Mouse (Mus musculus) lung, adult 18-20 months (tissue): ENCODE results near the gene Isl2.

Experiments
- DNase-seq, 2 experiments: peaks; one replicate each; pipeline ENCODE4 v3.0.0; 2022; ENCODE audit warnings: mixed read lengths in 2 of 2

Isl2 gene

DNA sequence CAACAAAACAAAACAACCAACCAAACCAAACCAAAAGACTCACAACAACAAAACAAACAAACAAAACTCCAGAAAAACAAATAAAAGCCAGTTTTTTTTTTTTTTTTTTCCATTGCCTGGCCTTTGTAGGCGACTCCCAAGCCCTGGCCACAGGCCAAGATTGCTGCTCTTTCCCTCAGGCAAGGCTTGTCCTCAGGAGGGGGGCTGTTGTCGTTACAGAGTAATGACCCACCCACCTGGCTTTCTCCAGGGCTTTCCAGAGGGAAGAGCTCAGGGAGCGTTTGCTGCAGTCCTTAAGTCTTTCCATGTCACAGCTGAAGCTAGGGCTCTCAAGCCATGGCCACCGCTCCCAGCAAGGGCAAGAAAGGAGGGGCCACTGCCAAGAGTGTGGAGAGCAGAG is at the start of gene Isl2:
Gene Isl2 (plus strand): TSS at position 296 of the 400 bp plus-strand sequence.
- no peak for DNase-seq

DNA sequence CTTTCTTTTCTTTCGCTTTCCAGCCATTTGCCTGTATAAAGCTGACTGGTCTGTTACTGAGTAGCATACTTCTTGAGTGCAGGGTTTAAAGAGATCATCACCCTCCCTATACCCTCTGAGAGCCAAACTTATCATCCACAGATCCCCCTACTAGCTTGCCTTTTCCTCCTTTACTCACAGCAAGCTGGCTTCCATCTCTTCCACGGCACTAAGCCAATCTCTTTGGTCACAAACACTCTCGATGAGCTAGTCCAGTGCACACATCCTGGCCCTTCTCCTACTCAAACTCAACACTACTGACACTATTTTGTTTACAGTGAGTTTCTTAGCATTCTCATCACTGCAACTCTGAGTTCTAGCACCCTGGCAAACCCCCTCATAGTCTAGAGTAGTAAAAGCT is 30.6 kb upstream of the Isl2 start:
- DNase-seq = peak; percentile 18 to 51

DNA sequence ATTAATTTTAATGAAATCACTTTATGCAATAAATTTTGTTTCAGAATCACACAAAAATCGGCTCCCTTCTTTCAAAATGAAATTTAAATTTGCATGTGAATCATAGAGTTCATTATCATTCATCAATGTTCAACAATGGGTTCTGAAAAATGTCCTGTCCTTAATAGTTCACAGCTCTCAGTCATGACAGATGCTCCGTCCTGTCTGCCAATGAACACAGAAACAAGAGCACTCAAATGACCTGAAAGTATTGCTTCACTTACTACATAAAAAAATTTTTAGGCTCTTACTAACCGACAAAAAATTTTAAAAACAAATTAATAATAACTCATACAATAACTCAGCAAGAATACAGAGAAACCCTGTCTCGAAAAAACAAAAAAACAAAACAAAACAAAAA is 29.8 kb upstream of the Isl2 start:
- no peak for DNase-seq

DNA sequence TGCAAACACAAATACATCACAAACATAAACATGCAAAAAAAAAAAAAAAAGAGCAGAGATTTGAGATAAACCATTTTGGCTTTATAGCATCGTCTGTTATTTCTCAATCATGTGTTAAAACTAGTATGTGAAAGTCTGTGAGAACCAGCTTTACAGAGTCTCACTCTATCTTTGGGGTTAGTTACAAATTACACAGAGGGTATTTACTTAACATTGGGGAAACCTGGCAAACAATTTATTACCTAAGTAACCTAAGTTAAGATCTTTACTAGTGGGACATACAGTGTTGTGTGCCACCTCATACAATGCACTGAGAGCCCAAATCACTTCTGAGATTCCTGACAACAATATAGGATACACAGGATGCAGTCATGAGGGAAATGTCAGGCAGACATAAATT is 28.7 kb upstream of the Isl2 start:
- no peak for DNase-seq

DNA sequence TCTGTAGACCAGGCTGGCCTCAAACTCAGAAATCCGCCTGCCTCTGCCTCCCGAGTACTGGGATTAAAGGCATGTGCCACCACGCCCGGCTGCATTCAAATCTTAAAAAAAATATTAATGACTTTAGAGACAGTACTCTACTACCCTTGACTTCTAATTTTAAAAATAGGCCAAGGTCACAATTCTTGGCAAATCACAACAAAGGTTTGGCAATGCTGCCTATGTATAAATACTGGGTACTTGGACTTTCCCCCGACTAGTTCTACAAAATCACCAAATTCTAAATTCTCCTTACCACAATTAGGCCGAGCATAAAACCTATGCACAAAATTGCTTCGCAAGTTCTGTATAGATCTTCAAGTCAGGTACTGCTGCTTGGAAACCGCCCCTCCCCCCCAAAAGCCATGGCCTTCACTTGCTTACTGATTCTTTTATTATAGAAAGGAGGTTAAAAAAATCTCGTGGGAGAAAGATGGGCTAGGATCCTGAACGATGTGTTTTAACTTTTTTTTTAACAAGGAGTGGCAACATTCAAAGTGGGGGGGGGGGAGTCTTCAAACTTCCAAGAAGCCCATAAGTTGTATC is 27.7 kb upstream of the Isl2 start:
- DNase-seq = no peak

DNA sequence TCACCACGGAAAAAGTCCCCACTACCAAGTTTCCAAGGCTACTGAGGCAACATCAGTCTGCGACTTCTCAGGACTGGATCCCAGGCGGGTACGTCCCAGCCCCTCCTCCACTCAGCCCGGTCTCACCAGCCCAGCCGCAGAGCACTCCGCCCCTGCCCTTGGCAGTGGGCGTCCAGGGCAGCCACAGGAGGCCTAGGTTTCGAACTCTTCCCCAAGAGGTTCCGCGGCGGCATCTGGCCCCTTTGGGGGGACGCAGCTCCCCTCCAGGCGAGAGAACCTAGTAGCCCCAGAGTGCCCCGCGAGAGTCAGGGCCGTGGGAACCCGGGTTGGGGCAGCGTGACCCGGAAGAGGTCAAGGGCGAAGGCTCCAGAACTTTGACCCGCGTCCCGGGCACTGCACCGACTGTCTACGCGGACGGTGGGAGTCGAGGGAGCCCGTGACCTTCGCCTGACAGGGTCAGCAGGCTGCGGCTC is 26.9 kb upstream of the Isl2 start:
- peak; percentile 66 to 69 for DNase-seq

DNA sequence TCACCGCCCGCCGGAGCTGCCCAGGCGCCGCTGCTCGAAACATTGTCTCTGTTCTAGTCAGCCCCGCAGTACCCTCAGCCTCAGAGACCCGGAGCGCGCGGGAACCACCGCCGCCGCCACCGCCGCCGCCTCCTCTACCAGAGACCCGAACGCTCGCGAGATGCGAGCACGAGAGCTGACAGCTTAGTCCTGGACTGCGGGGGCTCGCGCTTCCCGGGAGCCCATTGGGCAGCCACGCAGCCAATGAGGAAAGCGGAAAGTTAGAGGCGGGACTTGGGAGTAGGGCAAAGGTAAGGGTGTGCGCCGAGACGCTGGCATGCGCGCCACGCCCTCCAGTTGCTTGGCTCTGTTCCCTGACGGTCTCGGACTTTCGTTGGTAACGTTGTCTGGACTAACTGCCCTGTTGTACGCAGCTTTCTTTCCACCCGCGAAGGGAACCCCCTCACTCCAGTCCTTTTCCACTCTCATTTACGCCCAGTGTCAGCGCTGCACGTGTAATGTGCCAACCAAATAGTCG is 26.4 kb upstream of the Isl2 start, which contains the start of gene Etfa:
Gene Etfa (minus strand): TSS at position 217 of the 517 bp plus-strand sequence.
- peak; percentile 98 for DNase-seq

DNA sequence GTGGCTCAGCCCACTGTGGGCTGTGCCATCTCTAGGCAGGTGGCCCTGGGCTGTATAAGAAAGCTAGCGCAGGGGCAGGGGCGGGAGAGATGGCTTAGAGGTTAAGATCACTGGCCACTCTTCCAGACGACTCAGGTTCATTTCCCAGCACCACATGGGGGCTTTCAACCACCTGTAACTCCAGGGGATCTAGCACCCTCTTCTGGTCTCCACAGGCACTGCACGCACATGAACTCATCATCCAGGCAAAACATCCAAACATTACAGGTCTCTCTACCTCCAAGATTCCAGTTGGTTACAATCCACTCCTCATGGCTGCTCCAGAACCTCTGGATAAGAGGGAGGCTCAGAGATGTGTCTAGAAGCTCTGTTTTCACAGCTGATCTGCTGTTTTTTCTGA is 12.8 kb upstream of the Isl2 start:
- DNase-seq = no peak

DNA sequence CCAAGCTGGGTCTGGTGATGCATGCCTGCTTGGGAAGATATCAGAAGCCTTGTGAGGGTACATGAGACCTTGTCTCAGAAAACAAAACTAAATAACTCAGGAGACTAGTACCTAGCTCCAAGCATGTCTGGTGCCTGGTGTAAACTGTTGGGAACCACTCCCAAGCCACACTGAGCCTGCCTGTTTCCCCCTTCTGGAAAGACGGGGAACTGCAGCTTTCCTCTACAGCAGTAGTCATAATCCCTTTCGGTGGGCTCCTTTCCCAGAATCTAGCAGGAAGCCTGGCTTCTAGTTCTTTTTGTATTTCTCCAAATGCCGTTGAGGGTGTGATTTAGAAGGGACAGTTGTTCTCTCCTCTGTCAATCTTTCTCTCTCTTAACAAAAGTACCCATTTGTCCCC is 2.6 kb upstream of the Isl2 start:
- peak; percentile 31 to 63 for DNase-seq

DNA sequence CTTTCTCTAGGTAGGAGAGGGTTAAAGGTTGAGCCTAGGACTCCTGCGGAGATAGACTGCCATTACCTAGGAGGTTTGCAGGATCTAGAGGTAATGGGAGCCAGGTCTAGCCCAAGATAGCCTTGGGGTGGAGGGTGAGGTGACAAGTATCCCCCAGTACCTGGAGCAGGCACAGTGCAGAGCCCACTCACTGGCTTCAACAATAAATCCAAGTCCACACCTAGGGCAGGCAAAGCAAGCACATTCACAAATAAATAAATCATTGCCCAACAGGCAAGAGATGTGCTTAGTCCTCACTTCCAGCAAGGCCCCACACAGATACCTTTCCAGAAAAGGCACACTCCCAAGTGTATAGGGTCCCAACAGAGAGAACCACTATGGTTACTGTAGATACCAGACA is 534 bp downstream of the Isl2 start:
- DNase-seq = no peak

DNA sequence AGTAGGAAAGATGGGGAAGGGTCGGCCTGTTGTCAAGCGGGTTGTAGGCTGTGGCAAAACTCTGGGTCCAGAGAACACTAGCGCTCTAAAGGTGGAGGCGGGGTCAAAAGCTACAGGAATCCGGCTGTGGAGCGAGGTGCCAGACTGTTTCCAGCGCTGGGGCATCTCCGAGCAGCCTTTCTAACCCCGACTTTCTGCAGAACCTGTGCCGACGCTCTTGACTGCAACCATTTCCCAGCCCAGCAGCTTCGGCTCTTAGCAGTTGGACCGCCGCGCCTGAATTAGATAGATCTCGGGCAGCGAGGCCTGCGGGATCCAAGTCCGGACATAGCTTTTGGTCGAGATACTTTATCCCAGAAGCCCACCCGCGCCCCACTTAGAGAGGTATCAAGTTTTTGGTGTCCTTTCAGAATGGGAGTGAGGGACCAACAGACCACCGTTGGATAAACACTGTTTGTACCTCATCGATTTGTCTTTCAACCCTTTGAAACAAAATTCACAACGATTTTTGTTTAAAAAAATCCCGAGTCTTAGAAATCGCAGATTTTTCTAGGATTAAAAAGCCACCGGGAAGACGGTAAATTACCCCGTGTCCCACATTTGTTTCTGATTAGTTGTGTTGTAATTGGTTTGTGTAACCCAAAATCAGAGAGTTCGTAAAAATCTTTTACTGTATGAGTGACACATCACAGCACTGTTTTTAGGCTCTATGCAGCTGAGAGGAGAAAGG is 1.4 kb downstream of the Isl2 start:
- no peak for DNase-seq

DNA sequence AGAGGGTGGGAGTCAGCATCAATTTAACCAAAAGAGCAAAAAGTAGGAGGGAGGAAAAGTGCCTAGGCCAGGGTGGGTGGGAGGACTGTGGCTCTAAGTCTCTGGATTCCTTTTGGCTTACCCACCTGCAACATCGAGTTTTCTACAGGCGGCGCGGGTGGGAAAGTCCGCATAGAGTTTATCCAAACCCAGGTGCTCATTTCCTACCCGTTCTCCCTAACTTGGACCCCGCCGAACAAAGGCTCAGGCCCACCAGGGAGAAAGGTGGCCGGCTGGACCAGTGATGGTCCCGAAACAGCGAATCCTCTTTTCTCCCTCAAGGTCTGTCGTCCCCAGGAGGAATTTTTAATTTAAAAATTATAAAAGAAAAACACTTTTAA is 1.9 kb downstream of the Isl2 start:
- no peak for DNase-seq

DNA sequence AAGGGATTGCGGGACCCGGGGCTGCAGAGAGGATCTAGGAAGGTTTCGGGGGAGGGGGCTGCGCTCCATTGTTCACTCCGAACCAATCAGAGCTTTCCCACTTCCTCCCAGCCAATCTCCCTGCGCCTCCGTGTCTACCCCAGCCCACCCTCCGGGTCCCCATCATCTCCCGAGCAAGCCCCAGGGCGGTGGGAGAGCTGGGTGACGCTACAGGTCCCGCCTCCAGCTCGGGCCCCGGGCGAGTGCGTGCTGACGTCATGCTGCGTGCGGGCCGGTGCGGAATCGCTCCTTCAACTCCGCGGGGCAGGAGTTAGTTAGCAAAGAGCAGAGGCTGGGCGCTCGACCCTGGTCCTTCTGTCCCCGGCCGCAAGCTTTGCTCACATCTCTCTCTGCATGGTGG is 2.4 kb downstream of the Isl2 start:
- DNase-seq = peak; percentile 28 to 35

DNA sequence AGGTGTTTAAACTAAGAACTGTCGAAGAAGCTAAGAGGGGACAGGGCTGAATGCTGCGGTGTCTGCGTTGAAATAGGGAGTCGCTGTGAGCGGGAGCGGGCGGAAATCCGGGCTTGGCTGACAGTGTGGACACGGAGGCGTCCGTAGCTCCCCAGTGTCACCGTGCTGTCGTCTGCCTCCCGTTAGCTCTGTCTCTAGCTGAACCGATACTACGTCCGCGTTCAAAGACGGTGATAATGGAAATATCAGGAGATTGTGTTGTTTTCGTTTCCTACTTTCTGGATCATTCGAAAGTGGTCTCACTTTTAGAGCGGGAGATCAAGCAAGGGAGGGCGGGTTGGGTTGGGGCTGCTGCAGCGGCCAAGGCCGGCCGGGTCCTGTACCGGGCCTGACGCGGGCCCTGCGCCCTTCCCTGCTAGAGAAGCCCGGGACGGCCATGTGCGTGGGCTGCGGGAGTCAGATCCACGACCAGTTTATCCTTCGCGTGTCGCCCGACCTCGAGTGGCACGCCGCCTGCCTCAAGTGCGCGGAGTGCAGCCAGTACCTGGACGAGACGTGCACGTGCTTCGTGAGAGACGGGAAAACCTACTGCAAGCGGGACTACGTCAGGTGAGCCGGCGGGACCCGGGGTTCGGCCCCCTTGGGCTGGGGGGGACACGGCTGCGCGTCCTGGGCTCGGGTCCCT is 3.4 kb downstream of the Isl2 start:
- DNase-seq = no peak

DNA sequence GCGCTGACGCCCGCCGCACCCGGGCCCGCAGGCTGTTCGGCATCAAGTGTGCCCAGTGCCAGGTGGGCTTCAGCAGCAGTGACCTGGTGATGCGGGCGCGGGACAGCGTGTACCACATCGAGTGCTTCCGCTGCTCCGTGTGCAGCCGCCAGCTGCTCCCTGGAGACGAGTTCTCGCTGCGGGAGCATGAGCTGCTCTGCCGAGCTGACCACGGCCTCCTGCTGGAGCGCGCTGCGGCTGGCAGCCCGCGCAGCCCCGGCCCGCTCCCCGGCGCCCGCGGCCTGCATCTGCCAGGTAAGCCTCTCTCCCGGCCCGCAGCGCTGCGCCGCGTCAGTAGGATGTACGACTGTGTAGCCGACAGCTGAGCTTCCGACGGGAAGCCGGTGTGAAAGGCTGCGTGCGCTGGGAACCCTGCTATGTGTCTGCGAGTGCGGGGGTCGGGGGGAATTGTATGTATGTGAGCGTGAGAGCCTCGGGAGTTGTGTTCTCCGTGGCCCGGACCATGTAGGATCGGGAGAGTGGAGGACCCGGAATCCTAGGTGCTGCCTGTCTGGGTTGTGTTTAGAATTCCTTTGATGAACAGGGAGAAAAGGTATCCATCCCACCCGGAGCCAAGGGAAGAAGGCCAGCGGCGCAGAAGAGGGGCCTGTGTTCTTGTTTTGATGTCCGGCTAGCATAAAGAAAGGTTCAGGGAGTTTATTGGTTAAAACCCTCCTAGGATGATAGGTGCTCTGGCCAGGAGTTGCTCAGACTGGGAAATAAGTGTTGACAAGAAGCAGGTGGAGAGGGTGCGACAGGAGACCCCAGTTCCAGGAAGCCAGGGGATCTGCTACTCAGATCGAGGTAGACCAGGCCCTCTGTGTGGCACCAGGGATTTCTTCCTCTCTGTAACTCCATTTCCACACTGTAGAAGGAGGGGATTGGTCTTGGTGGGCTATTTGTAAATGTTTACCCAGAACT is 4.2 kb downstream of the Isl2 start:
- DNase-seq = no peak

DNA sequence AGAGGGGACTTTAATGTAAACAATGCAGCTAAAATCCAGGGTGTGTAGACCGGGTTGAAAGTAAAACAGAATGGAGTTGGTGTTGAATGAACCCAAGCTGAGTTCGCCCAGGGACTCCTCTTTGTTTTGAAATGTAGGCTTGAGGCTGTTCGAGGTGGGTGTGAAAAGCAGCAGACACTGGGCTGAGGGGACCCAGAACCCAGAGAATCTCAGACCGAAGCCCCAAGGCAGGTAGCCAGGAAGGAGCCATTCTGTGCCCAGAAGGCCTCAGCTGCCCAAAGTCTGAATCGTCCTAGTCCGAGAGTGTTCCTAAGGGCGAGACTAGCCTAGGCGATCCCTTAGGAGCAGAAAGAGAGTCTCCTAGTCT is 4.8 kb downstream of the Isl2 start:
- no peak for DNase-seq

DNA sequence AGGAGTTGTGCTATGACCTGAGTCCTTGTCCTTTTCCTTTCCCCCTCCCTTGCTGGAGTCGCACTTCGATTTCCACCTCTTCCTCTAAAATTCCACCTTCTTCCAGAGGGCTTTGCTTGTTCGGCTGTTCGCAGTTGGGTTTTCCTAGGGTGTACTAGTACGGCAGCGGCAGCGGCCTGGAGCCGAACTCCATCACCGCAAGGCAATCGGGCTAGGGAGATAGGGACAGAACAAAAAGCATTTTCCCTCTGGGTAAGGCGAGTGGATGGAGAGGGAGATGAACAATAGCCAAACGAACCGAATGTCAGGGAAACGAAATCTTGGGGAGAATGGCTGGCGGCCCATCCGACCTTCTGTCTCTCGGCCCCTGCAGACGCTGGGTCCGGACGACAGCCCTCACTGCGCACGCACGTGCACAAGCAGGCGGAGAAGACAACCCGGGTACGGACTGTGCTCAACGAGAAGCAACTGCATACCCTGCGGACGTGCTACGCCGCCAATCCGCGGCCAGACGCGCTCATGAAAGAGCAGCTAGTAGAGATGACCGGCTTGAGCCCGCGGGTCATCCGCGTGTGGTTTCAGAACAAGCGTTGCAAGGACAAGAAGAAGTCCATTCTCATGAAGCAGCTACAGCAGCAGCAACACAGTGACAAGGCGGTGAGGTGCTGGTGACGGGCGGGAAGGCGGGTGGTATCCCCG is 5.4 kb downstream of the Isl2 start:
- no peak for DNase-seq

DNA sequence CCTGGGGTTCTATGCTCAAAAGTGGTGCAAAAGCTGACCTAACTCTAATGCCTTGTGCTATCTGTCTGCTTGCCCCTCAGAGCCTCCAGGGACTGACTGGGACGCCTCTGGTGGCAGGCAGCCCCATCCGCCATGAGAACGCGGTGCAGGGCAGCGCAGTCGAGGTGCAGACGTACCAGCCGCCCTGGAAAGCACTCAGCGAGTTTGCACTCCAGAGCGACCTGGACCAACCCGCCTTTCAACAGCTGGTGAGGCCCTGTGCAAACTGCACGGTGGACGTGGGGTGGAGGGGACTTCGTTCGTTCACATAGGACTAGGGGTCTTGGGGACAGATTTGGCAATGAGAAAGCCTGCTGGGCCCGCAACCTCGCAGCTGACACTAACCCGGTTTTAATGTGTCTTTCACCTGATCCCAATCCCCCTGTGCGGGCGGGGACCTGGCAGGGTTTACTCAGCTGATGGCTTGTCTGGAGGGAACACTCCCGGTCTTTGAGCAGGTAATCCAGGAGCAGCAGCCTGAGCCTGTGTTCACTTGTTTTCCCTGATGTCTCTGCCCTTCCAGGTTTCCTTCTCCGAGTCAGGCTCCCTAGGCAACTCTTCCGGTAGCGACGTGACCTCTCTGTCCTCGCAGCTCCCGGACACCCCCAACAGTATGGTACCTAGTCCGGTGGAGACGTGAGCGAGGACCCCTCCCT is 6.5 kb downstream of the Isl2 start:
- DNase-seq = no peak

DNA sequence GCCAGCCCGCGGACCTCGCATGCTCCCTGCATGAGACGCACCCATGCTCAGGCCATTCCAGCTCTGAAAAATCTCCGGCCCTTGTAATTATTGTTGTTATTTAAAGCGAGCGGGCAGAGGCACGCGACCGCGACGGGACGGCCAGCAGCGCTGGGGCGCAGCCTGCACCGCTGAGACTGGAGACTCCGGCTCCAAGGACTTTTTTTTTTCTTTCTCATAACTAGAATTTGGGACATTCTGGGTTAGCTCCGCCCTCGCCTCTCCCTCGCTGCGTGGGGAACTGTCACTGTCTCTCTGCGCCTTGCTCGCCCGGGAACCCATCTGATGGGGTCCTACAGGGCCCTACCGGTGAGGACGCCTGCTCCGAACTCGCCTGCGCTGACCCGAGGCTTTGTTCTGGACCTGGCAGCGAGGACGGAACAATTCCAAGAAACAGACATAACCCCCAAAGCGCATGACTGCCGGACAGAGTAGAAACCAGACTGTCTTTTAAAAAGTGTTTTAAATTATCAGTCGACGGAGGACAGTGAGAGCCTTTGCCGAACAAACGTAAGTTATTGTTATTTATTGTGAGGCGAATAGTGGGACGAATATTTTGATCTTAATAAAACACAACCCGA is 7.2 kb downstream of the Isl2 start:
- no peak for DNase-seq

DNA sequence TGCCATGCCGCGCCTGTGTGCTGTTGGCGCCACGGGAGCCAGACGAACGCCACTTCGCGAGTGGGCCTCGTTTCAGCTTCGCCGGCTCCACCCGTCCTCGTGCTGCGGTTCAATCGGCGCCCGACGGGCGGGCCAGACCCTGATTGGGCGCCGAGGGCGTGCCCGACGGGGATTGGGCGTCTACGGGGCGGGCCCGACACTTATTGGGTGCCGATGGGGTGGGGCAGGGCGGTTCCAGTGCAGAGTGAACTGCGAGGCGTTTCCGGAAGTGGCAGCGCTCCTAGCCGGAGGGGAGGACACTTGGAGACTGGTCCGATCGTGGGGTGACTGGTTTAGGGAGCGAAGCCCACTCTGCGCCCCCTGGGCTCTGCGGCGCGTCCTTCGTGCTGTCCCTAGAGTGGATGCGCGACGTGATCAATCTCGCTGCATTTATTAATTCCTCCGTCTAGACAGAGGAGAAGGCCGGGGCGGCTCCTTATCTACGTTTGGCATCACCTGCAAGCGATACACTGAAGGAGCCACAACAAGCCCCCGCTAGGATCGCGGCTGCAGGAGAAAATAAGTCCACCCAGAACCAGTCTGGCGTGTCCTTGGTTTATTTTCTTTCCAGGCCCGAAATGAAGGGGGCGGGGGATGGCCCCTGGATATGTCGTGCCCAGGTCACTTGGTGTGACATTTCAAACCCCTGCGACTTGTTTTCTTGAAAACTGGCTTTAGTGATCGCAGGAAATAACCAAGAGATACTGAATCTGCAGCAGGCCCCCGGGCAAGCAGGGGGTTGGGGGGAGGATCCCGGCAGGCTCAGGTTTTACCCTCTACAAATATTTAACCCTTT is 7.9 kb downstream of the Isl2 start:
- DNase-seq = peak in 1 of 2 experiments; percentile 48
